Mouse (Mus musculus) midbrain, embryonic 15.5 days (tissue): ENCODE results near the gene Acad12. TPM values are rescaled to one million over a fixed set of nuclear protein-coding genes. Genes with fewer than 3 reads are reported as not detected.
"Not testable (repeated sequence)": the region's sequence is repeated elsewhere in the genome, so short reads cannot be mapped to it uniquely, and the experiment has no call there.

Source experiments
- ATAC-seq: fragments of 200-750 bp; cut with Nextera tagmentation; replicated peaks from 2 replicates; pipeline ENCODE4 v1.8.0; 2017; ENCODE audit warnings: moderate TSS enrichment
- H3K27ac ChIP-seq: fragments of 300-500 bp; sonication (generic); 2 replicates; pipeline ENCODE4 v1.5.1; 2015; ENCODE audit warnings: mild to moderate bottlenecking, inconsistent platforms
- H3K27me3 ChIP-seq: fragments of 300-500 bp; sonication (generic); replicated peaks from 2 replicates; pipeline ENCODE4 v1.6.1; 2015; ENCODE audit warnings: inconsistent platforms
- H3K36me3 ChIP-seq: fragments of 300-500 bp; sonication (generic); replicated peaks from 2 replicates; pipeline ENCODE4 v1.6.1; 2015; ENCODE audit warnings: inconsistent platforms
- H3K4me1 ChIP-seq: fragments of 300-500 bp; sonication (generic); 2 replicates; pipeline ENCODE4 v1.6.1; 2015; ENCODE audit warnings: inconsistent platforms
- H3K4me2 ChIP-seq: fragments of 300-500 bp; sonication (generic); 2 replicates; pipeline ENCODE4 v1.6.1; 2015; ENCODE audit warnings: inconsistent platforms, mild to moderate bottlenecking, moderate library complexity
- H3K4me3 ChIP-seq: fragments of 300-500 bp; sonication (generic); 2 replicates; pipeline ENCODE4 v1.5.1; 2015; ENCODE audit warnings: mild to moderate bottlenecking, inconsistent platforms
- H3K9ac ChIP-seq: fragments of 300-500 bp; sonication (generic); 2 replicates; pipeline ENCODE4 v1.6.1; 2015; ENCODE audit warnings: mild to moderate bottlenecking, inconsistent platforms
- H3K9me3 ChIP-seq: fragments of 300-500 bp; sonication (generic); 2 replicates; pipeline ENCODE4 v1.6.1; 2016; ENCODE audit warnings: inconsistent platforms
- WGBS: fragments of 180-500 bp; shearing (Covaris S2); methylation state at CpG from one replicate; pipeline ENCODE4 v1.1.7; 2015; ENCODE audit warnings: mixed read lengths; 5-methylcytosine and 5-hydroxymethylcytosine counted together
- polyA plus RNA-seq: library from polyadenylated mRNA; unstranded; fragments of >200 nt; fragmentation: Nextera tagmentation; extraction: Ambion mirVana; gene quantifications from 2 replicates; pipeline ENCODE4 v1.2.1, GENCODE M21; 2015

Gene Acad12
- polyA plus RNA-seq, 1 experiment from 2014 or later, result 1.7 TPM

DNA sequence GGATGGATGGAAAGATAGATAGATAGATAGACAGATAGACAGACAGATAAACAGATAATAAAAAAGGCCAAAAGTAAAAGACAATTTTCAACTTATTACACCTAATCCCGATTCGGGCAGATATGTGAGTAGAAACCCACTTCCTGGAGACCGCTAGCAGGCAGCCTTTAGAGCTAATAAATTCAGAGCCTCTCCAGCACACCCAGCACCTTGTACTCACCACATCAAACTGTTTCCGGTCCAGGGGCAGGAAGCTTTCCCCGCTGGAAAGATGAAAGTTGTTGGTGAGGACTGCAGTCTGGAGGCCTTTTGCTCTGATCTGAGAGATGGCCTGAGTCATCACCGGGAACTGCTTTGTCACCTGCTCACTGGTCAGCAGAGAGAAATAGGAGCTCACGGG, 30.4 kb upstream of the Acad12 start:
- Histone ChIP-seq H3K36me3 (no peaks in the 10 kb centered on the region), H3K4me2 (no peak overlapping the region), H3K4me3 (no peak overlapping the region), H3K9ac (no peak overlapping the region), H3K27ac (no peak overlapping the region), H3K4me1 (no peaks in the 10 kb centered on the region), H3K27me3 (no peaks in the 10 kb centered on the region), H3K9me3 (no peaks in the 10 kb centered on the region)
- no peak for ATAC-seq
- WGBS, result 85% methylated on average over 7 of the region's 7 CpGs

DNA sequence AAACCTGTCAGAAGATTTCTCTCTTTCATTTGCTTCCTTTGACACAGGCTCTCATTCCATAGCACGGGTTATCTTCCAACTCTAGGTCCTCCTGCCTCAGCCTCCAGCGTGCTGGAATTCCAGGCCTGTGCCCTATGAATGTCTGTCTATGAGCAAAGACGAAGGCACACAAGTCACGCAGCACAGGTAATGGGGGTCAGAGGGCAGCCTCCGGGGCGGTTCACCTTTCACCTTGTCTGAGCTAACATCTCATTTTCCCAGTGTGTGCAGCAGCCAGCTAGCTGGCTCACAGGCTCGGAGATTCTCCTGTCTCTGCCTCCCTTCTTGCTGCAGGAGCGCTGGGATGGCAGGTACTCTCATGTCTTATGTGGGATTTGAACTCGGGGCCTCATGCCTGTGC, 20.9 kb upstream of the Acad12 start:
- ATAC-seq, result no peak
- WGBS, result 92% methylated on average over 9 of the region's 9 CpGs
- Histone ChIP-seq H3K4me2 (no peak overlapping the region), H3K36me3 (no peaks in the 10 kb centered on the region), H3K4me3 (no peak overlapping the region), H3K27me3 (no peaks in the 10 kb centered on the region), H3K27ac (no peak overlapping the region), H3K9ac (no peak overlapping the region), H3K9me3 (no peaks in the 10 kb centered on the region), H3K4me1 (no peaks in the 10 kb centered on the region)

DNA sequence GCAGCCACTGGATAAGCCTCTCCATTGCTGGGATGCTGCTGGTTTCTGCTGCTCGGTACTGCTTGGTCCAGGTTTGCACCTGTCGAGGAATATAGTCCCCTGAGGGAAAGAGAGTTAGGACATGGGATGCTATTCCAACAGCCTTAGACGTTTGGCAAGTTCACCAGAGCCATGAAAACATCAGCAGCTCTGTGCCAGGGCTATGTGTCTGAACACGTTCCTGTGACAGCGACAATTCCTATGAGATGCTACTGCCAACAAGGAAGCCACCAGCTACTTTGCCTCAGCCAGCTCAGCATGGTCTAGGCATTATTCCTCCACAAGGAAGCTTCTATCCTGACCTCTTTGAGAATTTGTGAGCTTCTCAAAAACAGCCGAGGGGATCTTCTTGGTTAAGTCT, 18.6 kb upstream of the Acad12 start:
- Histone ChIP-seq H3K4me3 (no peak overlapping the region), H3K4me1 (no peaks in the 10 kb centered on the region), H3K9me3 (no peaks in the 10 kb centered on the region), H3K27ac (no peak overlapping the region), H3K9ac (no peak overlapping the region), H3K4me2 (no peak overlapping the region), H3K27me3 (no peaks in the 10 kb centered on the region), H3K36me3 (no peaks in the 10 kb centered on the region)
- 89% methylated on average over 6 of the region's 6 CpGs for WGBS
- ATAC-seq, result no peak

DNA sequence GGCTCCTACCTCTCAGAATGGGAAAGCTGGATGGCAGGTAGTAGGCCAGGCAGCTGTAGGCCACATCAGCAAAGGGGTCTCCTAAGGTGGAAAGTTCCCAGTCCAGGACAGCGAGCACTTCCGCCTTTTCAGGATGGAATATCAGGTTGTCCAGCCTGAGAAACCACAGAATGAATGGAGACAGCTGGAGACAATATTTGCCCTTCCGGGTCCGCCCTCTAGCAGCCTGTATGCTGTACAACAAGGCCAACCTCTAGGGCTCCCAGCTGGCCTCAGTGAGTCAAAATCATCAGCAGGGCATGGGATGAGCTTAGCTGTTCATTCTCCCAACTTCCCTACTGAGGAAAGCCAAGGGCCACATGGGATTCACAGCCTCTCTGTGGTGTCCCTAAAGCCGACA, 15.9 kb upstream of the Acad12 start:
- WGBS, result 93% methylated on average over 5 of the region's 5 CpGs
- no peaks in the 10 kb centered on the region for H3K36me3 ChIP-seq
- H3K27ac ChIP-seq, result no peak overlapping the region
- H3K4me1 ChIP-seq, result no peaks in the 10 kb centered on the region
- no peak overlapping the region for H3K9ac ChIP-seq
- no peak for ATAC-seq
- H3K4me3 ChIP-seq, result no peak overlapping the region
- no peaks in the 10 kb centered on the region for H3K27me3 ChIP-seq
- no peak overlapping the region for H3K4me2 ChIP-seq
- H3K9me3 ChIP-seq, result no peaks in the 10 kb centered on the region

DNA sequence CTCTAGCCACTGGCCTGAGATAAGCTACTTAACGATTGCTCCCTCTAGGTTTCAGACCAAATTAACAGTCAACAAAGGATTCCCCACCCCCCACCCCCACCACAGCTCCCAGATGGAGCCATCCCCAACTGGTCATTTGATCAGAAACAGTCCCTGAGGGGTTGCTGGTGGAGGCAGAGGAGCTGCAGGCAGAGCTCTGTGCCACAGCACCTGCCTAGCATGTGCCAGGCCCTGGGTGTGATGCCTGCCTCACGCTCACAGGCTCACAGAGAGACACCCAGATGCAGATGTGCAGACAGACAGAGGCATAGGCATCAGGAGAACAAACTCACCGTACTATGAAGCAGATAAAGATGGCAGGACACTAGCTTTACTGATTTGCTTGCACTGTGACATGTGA, 14.1 kb upstream of the Acad12 start:
- no peak overlapping the region for H3K9ac ChIP-seq
- no peaks in the 10 kb centered on the region for H3K27me3 ChIP-seq
- no peak for ATAC-seq
- H3K36me3 ChIP-seq, result no peaks in the 10 kb centered on the region
- no peaks in the 10 kb centered on the region for H3K4me1 ChIP-seq
- no peaks in the 10 kb centered on the region for H3K9me3 ChIP-seq
- H3K27ac ChIP-seq, result no peak overlapping the region
- H3K4me3 ChIP-seq, result no peak overlapping the region
- WGBS, result 34% methylated on average over 3 of the region's 3 CpGs
- no peak overlapping the region for H3K4me2 ChIP-seq

DNA sequence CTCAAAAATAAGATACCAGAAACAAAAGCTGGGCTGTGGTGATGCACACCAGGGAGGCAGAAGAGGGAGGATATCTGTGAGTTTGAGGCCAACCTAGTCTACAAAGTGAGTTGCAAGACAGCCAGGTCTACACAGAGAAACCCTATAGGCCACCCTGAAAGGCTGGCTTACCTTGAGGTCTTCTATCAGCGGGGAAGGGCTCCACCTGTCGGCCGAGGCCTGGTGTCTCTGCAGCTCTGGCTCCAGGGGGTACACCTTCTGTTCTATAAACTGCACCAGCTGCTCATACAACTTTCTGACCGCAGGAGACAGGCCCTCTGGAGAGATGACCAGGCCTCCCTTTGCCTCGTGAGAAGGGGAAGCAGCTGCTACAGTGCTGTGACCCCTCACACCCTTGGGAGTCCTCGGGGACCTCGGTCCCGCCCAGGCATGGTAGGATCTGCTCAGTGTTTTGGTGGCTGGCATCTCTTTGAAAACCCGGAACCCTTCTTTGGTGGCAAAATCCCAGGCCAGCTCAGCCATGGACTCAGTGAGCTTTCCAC, 12.4 kb upstream of the Acad12 start:
- not testable (repeated sequence) for H3K9ac ChIP-seq, ATAC-seq, H3K4me3 ChIP-seq, H3K27me3 ChIP-seq, H3K9me3 ChIP-seq, H3K36me3 ChIP-seq, H3K4me1 ChIP-seq, H3K4me2 ChIP-seq, H3K27ac ChIP-seq
- WGBS, result 59% methylated on average over 9 of the region's 9 CpGs

DNA sequence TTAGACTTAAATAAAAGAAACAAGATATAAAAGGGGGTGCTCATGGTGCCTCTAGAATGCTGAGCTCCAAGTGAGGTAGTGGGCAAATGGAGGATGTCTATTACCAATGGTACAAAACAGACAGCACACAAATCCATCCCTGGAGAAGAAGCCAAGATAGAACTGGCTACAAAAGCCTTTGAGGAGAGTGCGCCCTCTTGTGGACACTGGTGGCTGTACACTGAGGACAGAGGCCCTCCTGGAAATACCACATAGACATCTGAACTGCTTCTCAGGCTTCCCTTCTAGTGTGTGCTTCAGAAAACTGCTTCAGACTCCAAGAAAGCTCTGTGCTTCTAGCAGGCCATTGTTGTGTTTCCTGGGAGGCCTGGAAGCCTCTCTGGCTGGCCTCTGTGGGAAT, 9.1 kb upstream of the Acad12 start:
- Histone ChIP-seq H3K4me3 (no peak overlapping the region), H3K9me3 (no peaks in the 10 kb centered on the region), H3K4me2 (no peak overlapping the region), H3K4me1 (no peaks in the 10 kb centered on the region), H3K36me3 (no peaks in the 10 kb centered on the region), H3K27me3 (no peaks in the 10 kb centered on the region), H3K9ac (no peak overlapping the region), H3K27ac (no peak overlapping the region)
- no peak for ATAC-seq
- 4% methylated on average over 1 of the region's 1 CpGs for WGBS

DNA sequence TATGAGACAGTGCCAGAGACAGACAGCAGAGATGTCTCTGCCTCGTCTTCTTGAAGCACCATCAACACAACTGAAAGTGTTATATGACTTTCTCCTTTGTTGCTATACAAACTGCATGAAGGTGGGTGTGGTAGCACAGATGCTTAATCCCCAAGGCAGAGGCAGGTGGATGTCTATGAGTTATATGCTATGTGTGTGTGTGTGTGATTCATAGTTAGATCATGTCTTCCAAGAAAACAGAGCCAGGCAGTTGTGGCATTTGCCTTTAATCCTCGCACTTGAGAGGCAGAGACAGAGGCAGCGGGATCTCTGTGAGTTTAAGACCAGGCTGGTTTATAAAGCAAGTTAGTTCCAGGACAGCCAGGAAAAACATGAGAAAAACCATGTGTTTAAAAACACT, 4.5 kb upstream of the Acad12 start:
- H3K9ac ChIP-seq, result no peak overlapping the region
- H3K27me3 ChIP-seq, result no peaks in the 10 kb centered on the region
- no peak overlapping the region for H3K4me2 ChIP-seq
- H3K9me3 ChIP-seq, result no peaks in the 10 kb centered on the region
- 92% methylated on average over 3 of the region's 3 CpGs for WGBS
- no peak overlapping the region for H3K27ac ChIP-seq
- ATAC-seq, result no peak
- no peaks in the 10 kb centered on the region for H3K36me3 ChIP-seq
- no peak overlapping the region for H3K4me3 ChIP-seq
- H3K4me1 ChIP-seq, result peaks cover 10% of the 10 kb centered on the region

DNA sequence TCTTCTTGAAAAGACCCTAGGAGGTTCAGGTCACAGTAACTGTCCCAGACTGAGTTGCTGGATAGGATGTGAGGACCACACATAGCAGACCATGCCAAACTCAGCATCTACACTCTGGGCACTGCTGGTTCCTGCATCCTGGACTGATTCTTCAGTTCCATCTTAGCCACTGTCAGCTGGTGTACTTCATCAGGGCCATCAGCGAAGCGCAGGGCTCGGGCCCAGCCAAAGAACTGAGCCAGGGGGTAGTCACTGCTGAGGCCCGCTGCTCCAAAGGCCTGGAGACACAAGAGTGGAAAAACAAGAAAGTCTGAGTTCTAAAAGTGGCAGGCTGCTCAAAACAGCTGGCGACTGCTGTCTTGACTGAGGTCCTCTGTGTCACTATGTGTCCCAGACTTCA, 2.4 kb upstream of the Acad12 start:
- H3K4me1 ChIP-seq, result peaks cover 15% of the 10 kb centered on the region
- ATAC-seq, result no peak
- H3K4me3 ChIP-seq, result no peak overlapping the region
- H3K9me3 ChIP-seq, result no peaks in the 10 kb centered on the region
- H3K9ac ChIP-seq, result no peak overlapping the region
- H3K36me3 ChIP-seq, result no peaks in the 10 kb centered on the region
- H3K4me2 ChIP-seq, result no peak overlapping the region
- WGBS, result 96% methylated on average over 5 of the region's 5 CpGs
- no peaks in the 10 kb centered on the region for H3K27me3 ChIP-seq
- H3K27ac ChIP-seq, result no peak overlapping the region

DNA sequence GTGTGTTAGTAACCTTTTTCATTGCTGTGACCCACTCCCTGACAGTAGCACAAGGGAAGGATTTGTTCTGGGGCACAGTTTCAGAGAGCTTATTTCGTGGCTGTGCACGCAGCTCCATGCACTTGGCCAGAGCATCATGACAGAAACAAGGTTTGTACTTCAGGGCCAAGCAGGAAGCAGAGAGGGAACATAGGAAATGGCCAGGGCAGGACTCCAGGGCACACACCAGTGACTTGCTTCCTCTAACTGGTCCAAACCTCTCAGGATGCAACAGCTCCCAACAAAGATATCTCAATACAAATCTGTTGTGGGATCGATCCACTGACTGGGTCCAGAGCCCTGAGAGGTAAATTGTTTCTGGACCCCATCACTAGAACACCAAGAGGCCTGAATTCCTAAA, 3.8 kb downstream of the Acad12 start:
- H3K9ac ChIP-seq, H3K36me3 ChIP-seq, H3K27ac ChIP-seq, H3K27me3 ChIP-seq, H3K9me3 ChIP-seq, H3K4me2 ChIP-seq, H3K4me3 ChIP-seq, ATAC-seq: not testable (repeated sequence)
- peaks cover 13% of the 10 kb centered on the region for H3K4me1 ChIP-seq
- 86% methylated on average over 3 of the region's 3 CpGs for WGBS

DNA sequence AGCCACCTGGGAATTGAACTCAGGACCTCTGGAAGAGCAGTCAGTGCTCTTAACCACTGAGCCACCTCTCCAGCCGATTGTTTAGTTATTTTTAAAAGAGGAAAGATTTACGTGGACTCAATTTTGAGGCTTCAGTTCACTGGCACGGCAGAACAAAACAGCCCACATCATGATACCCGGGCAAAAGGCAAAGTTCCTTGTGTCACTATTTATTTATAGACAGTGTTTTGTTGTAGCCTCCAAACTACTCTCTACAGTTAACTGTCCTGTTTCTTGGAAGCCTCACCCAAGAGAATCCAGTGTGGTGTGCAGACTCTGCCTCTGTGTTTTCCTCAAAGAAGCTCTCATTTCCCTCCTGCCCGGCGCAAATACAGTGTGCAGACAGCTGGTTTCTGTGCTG, 6.7 kb downstream of the Acad12 start:
- H3K27ac ChIP-seq, result no peak overlapping the region
- WGBS, result 86% methylated on average over 6 of the region's 6 CpGs

DNA sequence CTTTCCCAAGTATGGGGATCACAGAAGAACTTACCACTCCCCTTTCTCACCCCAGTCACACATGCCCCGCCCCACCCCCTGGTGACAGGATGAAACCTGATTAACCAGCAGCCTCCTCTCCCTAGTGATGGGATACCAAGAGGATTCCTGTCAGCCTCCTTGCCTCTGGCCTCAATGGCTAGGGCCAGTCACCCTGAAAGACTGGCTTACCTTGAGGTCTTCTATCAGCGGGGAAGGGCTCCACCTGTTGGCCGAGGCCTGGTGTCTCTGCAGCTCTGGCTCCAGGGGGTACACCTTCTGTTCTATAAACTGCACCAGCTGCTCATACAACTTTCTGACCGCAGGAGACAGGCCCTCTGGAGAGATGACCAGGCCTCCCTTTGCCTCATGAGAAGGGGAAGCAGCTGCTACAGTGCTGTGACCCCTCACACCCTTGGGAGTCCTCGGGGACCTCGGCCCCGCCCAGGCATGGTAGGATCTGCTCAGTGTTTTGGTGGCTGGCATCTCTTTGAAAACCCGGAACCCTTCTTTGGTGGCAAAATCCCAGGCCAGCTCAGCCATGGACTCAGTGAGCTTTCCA, 9.1 kb downstream of the Acad12 start:
- not testable (repeated sequence) for H3K27me3 ChIP-seq, H3K4me3 ChIP-seq, H3K9ac ChIP-seq, ATAC-seq, H3K4me1 ChIP-seq, H3K4me2 ChIP-seq, H3K36me3 ChIP-seq, H3K9me3 ChIP-seq, H3K27ac ChIP-seq
- 64% methylated on average over 8 of the region's 8 CpGs for WGBS

More for the DNA sequence above, 6.7 kb downstream of the Acad12 start:
- Histone ChIP-seq H3K4me2 (no peak overlapping the region), H3K27me3 (no peaks in the 10 kb centered on the region), H3K36me3 (no peaks in the 10 kb centered on the region), H3K4me1 (no peaks in the 10 kb centered on the region), H3K4me3 (no peak overlapping the region), H3K9me3 (no peaks in the 10 kb centered on the region), H3K9ac (no peak overlapping the region)
- no peak for ATAC-seq

DNA sequence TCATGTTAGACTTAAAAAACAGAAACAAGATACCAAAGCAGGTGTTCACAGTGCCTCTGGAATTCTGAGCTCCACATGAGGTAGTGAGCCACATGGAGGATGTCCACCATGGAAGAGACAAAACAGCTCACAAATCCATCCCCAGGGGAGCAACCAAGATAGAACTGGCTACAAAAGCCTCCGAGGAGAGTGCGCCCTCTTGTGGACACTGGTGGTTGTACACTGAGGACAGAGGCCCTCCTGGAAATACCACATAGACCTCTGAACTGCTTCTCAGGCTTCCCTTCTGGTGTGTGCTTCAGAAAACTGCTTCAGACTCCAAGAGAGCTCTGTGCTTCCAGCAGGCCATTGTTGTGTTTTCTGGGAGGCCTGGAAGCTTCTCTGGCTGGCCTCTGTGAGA, 12.6 kb downstream of the Acad12 start:
- H3K27ac ChIP-seq, result no peak overlapping the region
- no peak overlapping the region for H3K4me3 ChIP-seq
- WGBS, result 0% methylated on average over 2 of the region's 2 CpGs
- no peak for ATAC-seq
- H3K36me3 ChIP-seq, result no peaks in the 10 kb centered on the region
- H3K4me1 ChIP-seq, result no peaks in the 10 kb centered on the region; the same call in 1 of the 2 replicates
- no peak overlapping the region for H3K9ac ChIP-seq
- no peak overlapping the region for H3K4me2 ChIP-seq
- no peaks in the 10 kb centered on the region for H3K27me3 ChIP-seq
- H3K9me3 ChIP-seq, result no peaks in the 10 kb centered on the region
